Mouse (Mus musculus) left cerebral cortex, postnatal 25 days (tissue): ENCODE results near the gene Cachd1. TPM values are rescaled to one million over a fixed set of nuclear protein-coding genes. Genes with fewer than 3 reads are reported as not detected.

Source experiments
- DNase-seq, 2 experiments: peaks; one replicate each; pipeline ENCODE4 v3.0.0; 2022; ENCODE audit warnings: low spot score in 2 of 2, mixed read lengths in 1 of 2
- intact Hi-C: fragments of 180-260 bp; cut with DNase I; formaldehyde crosslinking; loops from one replicate; pipeline ENCODE4 v1.15.1; 2025
- total RNA-seq, 2 experiments: library from RNA; stranded (reverse); gene quantifications; 2 replicates each; pipeline ENCODE4 v1.2.3; 2021

Cachd1 gene
- total RNA-seq, 2 experiments from 2014 or later, result 14.1 to 16.0 TPM

DNA sequence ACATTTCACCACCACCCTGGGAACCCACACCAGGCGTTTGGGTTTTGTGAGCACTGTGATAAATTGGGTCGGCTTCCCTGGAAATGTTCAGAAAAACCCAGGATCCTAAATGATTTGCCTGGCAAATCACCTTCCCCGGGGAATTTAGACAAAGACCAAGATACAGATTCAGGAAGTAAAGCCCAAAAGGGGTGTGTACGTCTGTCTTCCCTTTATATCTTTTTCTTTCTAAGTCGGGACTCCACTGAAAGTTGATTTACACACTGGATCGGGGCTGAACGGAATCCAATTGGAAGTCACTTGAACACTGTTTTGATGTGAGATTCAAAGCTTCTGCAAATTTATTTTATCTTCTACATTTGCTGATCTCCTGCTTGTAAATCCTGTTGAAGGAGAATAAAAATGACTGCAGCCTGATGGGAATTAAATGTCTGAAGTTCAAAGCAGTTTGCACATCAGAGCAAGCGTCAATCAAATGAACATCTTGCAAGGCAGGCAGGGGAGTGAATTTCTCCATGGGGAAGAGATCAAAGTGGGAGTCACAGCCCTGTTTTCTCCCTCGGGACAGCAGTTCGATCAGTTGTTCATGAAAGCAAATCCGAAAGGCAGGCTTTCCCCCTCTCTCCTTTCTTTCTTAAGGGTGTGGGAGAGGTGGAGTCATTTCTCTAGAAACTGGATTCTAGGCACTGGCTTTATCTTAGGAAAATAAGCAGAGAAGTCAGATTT lies 134.3 kb downstream of the Cachd1 start:
- no peak for DNase-seq
- intact Hi-C loops, result no loop called here

- intact Hi-C loops, result no loop called here
- DNase-seq, result no peak
These were observed 135.2 kb downstream of the Cachd1 start for GRCm38 (mm10) chr4:100911658-100912057.

DNA sequence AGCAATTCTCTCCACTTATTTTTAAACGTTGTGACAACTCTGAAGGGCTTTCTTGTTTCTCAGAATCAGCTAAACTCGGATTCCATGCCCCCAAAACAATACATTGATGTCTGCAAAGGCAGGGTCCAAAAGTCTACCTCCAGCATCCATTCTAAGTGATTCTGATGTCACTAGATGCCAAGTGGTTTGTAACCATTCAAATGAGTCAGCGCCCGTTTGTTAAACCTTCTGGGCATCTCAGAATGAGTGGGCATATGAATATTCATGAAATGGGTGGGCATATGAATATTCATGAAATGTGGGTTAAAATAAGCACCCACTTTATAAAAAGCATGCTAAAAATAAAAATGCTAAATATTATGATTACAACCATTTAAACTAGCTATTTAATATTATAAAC lies 137.2 kb downstream of the Cachd1 start:
- peak in 1 of 2 experiments; percentile 68 for DNase-seq
- intact Hi-C loops, result no loop called here

DNA sequence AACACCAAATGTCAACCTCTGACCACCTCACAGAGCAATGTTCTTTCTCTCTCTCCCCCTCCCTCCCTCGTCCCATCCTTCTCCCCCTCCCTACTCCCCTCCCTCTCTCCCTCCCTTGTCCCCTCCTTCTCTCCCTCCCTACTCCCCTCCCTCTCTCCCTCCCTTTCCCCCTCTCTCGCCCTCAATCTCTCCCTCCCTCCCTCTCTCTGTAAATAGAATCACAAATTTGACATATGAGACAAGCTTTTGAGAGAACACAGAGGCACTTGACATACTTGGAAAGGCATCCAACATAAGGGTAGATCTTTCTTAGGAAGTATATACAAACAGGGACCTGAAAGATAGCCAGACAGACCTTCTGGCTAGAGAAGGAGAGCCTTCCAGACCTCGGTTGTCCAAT lies 138.1 kb downstream of the Cachd1 start:
- intact Hi-C loops, result no loop called here
- no peak for DNase-seq

GRCm38 (mm10) chr4:100915093-100915492 lies 138.6 kb downstream of the Cachd1 start:
- DNase-seq, result no peak
- intact Hi-C loops, result no loop called here

DNA sequence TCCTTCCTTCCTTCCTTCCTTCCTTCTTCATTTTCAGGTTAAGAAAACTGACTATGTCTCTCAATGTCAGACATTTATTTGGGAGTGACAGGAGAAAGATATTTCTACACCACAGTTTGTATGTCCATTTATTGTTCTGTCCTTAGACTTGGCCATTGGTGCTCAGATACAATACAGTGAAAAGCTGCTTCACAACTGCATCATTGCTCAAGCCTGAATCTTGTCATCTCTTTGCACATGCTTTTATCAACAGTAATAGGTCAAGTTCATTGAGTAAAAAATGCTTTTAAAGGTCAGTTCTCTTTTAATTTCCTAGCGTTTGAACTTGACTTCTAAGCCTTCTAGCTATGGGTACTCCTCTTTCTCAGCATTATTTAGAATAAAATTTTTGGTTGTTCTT lies 141.0 kb downstream of the Cachd1 start:
- intact Hi-C loops, result no loop called here
- no peak for DNase-seq

- DNase-seq, result no peak
- intact Hi-C loops, result loop anchor here (5.0 kb wide), 1 partner anchor 143 kb away; the partner anchor contains the start of gene Cachd1
These were observed 143.9 kb downstream of the Cachd1 start for GRCm38 (mm10) chr4:100920413-100920812.

DNA sequence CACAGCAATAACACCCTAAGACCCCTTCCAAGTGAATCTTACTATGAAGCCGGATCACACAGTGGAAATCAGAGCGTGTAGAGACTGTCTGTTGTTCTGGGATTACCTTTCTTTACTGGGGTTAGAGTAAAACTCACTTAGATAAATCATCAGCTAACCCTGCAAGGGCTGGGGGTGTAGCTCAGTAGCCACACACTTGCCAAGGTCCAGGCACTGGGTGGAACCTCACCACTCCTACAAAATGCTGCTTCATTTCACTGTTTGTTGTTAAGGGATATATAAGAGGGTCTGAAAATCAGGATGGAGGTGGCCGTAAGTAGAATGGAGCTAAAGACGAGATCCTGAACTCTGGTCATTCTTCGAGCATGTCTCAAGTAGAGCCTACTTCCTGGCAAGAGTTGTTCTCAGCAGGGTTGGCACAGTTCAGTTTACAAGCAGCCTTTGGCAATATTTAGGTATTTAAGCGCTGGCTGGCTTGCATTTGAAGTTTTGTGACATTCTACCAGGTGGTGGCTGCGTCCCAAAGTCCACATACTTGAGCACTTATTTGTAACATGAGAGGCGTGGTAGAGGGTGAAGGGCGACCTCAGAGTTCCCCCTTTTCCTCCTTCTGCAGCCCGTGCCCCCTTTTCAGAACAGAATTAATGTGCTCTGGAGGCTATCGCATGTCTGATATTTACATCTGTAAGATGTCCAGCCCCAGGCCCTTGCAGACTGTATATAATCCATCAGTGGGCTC lies 146.5 kb downstream of the Cachd1 start:
- intact Hi-C loops, result loop anchor here (5.0 kb wide), 1 partner anchor 146 kb away; the partner anchor contains the start of gene Cachd1
- no peak for DNase-seq

DNA sequence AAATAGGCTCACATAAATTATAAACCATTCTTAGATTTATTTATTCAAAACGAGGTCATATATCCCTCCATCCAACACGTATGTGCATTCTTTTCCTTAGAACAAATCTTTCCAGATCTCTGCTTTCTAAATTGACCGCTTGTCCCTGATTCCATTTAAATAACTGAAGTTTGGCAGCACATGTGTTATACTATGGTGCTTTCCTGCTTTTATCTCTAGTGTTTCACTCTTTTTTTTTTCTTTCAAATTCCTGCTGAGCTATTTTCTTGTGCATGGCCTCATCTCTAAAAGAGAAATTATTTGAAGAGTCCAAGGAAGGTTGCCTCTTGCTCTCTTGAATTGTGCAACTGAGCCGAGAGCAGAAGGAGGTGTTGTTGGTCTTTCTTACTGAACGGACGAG lies 147.1 kb downstream of the Cachd1 start:
- DNase-seq, result no peak
- intact Hi-C loops, result loop anchor here (5.0 kb wide), 1 partner anchor 146 kb away; the partner anchor contains the start of gene Cachd1

DNA sequence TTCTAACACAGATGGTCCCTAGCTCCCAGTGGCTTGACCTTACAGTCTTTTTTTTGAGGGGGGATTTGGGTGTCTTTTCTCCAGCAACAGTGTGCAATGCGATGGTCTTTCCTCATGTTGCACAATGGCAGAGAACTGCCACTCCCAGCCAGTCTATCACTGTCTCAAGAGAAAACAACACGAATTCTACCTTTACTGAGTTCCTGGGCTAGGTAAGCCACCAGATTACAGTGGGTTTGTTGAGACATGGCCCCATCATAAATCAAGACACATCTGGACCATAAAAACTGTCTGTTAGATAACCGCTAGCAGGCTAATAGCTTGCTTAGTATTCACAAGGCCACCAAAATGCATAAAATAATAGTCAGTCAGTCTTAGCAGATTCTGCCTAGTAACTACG lies 147.8 kb downstream of the Cachd1 start:
- intact Hi-C loops, result loop anchor here (2.0 to 5.0 kb wide), 2 partner anchors 15 to 147 kb away; partner anchors contain the start of gene Cachd1
- no peak for DNase-seq

- DNase-seq, result no peak
- intact Hi-C loops, result loop anchor here (2.0 kb wide), 1 partner anchor 14 kb away; no protein-coding TSS in a partner anchor
These were observed 148.7 kb downstream of the Cachd1 start for GRCm38 (mm10) chr4:100925153-100925552.

- intact Hi-C loops, result no loop called here
- DNase-seq, result no peak
These were observed 150.1 kb downstream of the Cachd1 start for GRCm38 (mm10) chr4:100926608-100927007.

- DNase-seq, result no peak
- intact Hi-C loops, result no loop called here
These were observed 150.6 kb downstream of the Cachd1 start for GRCm38 (mm10) chr4:100927059-100927458.

- intact Hi-C loops, result no loop called here
- no peak for DNase-seq
These were observed 167.2 kb downstream of the Cachd1 start for GRCm38 (mm10) chr4:100943689-100944088.

GRCm38 (mm10) chr4:100944276-100944675 lies 167.8 kb downstream of the Cachd1 start:
- intact Hi-C loops, result no loop called here
- DNase-seq, result no peak

- intact Hi-C loops, result no loop called here
- DNase-seq, result peak in 1 of 2 experiments; percentile 31
These were observed 168.9 kb downstream of the Cachd1 start for GRCm38 (mm10) chr4:100945171-100945899.

GRCm38 (mm10) chr4:100948494-100949425 lies 172.3 kb downstream of the Cachd1 start:
- no peak for DNase-seq
- intact Hi-C loops, result no loop called here

DNA sequence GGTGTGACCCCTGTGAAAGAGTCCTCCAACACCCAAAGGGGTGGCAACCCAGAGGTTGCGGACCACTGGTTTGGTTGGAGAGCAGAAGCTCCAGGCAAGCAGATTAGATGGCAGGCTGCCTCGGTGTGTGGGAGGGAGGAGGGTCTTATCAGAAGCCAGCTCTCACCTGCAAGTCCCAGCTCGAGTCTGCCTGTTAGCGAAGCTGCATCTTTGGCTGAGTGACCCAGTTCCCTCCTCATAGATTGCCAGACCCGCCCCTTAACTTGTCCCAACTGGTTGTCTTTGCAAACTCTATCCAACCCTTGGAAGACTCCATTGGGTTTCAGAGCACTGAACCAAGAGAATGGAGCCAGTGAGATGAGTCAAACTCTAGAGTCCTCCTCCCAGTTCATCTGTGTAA lies 173.8 kb downstream of the Cachd1 start:
- intact Hi-C loops, result no loop called here
- no peak for DNase-seq

DNA sequence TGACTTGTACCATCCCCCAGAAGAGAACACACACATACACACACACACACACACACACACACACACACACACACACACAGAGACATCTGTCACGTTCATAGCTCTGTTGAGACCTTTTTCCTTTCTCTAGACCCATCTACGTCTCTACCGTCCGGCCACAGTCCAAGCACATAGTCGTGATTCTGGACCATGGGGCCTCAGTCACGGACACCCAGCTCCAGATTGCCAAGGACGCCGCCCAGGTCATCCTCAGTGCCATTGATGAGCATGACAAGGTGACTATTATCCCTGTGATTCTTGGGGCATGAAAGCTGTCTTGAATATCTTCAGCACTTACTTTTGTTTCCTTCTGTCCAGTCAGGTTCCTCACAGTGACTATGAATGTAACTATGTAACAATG lies 175.4 kb downstream of the Cachd1 start:
- intact Hi-C loops, result no loop called here
- DNase-seq, result no peak
